Mouse (Mus musculus): ENCODE measurements around the gene Cyp4v3. TPM values are rescaled to one million over a fixed set of nuclear protein-coding genes. Genes with fewer than 3 reads are reported as not detected.

Cyp4v3 gene
- polyA plus RNA-seq, 1 experiment, result 5.6 TPM

DNA sequence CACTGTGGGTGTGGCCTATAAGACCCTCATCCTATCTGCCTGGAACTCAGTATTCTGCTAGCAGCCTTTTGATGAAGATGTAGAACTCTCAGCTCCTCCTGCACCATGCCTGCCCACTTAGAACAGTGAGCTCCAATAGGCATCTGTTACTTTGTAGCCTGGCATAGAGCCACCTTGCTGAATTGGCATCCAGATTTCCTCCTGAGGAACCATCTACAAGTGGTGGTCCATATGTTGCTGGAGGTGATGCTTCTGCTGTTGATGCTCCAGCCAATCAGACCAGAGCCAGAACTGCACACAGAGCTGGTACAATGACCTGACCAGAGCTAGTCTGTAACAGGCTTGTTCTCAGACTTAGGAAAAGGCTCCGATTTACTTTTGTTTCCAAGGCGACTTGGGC is 41.2 kb downstream of the Cyp4v3 start:
- no peak for TF ChIP-seq POLR2A (IDR thresholded peaks at IDR 0.05; ENCODE audit: extremely low read depth, insufficient read depth, low read length)
- TF ChIP-seq CTCF (IDR thresholded peaks at IDR 0.05; ENCODE audit: extremely low read depth, insufficient read depth, low read length), result no peak
- no peaks in the 10 kb centered on the region for H3K4me1 ChIP-seq (ENCODE audit: control insufficient read depth, insufficient read depth, low read length)
- H3K4me3 ChIP-seq (ENCODE audit: insufficient read depth, low read length), result no peak overlapping the region
- H3K27ac ChIP-seq (ENCODE audit: insufficient read depth, low read length), result no peak overlapping the region

DNA sequence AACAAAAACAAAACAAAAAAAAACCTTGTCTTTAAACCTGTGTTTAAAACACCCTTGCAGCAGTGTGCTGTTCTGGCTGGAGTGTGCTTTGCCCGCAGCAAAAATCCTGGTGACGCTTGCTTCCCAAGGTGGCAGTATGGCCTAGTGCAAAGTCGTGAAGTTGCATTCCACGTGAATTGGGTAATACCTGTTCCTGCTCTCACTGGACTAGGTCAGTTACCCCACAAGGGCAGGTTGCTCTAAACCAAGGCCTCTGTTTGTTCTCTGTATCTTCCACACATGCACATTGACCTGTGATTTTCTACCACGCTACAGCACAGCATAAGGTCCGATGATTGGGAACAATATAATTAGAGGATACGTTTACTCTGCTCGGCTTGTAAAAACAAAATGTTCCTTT is 51.4 kb downstream of the Cyp4v3 start:
- H3K27ac ChIP-seq (ENCODE audit: insufficient read depth, low read length), result no peak overlapping the region
- H3K4me3 ChIP-seq (ENCODE audit: insufficient read depth, low read length), result no peak overlapping the region
- no peak for TF ChIP-seq POLR2A (IDR thresholded peaks at IDR 0.05; ENCODE audit: extremely low read depth, insufficient read depth, low read length)
- no peak for TF ChIP-seq CTCF (IDR thresholded peaks at IDR 0.05; ENCODE audit: extremely low read depth, insufficient read depth, low read length)
- H3K4me1 ChIP-seq (ENCODE audit: control insufficient read depth, insufficient read depth, low read length), result no peaks in the 10 kb centered on the region

DNA sequence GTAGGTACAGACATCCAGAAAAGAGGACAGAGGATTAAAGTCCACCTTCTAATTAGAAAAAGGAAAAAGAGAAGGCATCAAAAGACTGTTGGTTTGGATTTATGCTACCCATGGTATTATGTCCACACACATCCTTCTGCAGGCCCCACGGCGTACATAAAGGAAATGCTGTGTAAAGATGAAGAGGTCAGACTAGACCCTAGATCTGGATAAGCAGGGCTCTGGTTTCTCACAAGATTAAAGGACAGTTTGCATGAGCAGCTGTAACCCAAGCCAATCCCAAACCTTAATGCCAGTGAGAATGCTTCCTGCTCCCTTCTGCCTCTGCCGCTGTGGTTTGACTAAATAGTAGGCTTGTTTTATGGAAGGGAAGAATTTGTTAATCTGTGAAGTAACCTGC is 55.6 kb downstream of the Cyp4v3 start:
- no peak overlapping the region for H3K4me3 ChIP-seq (ENCODE audit: insufficient read depth, low read length)
- TF ChIP-seq POLR2A (IDR thresholded peaks at IDR 0.05; ENCODE audit: extremely low read depth, insufficient read depth, low read length) (no peak), CTCF (IDR thresholded peaks at IDR 0.05; ENCODE audit: extremely low read depth, insufficient read depth, low read length) (no peak)
- no peak overlapping the region for H3K27ac ChIP-seq (ENCODE audit: insufficient read depth, low read length)
- H3K4me1 ChIP-seq (ENCODE audit: control insufficient read depth, insufficient read depth, low read length), result no peaks in the 10 kb centered on the region

DNA sequence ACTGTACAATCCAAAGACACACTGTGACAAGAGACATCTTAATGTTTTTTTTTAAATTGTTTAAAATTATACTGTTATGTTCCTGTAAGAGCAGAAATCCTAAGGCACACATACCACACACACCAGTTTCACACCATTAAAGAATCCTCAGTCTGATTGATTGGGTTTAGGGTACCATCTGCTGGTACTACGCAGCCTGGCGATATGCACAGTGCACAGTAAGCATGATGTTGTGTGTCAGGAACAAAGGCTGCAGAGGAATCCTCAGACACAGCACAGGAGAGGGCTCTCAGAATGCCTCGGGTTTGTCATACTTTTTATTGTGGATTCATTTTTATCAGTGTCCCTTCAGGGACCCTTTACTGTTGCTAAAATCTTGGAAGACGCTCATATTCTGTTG is 58.7 kb downstream of the Cyp4v3 start:
- H3K4me1 ChIP-seq (ENCODE audit: control insufficient read depth, insufficient read depth, low read length), result no peaks in the 10 kb centered on the region
- no peak overlapping the region for H3K27ac ChIP-seq (ENCODE audit: insufficient read depth, low read length)
- TF ChIP-seq POLR2A (IDR thresholded peaks at IDR 0.05; ENCODE audit: extremely low read depth, insufficient read depth, low read length), result no peak
- TF ChIP-seq CTCF (IDR thresholded peaks at IDR 0.05; ENCODE audit: extremely low read depth, insufficient read depth, low read length), result no peak
- no peak overlapping the region for H3K4me3 ChIP-seq (ENCODE audit: insufficient read depth, low read length)

DNA sequence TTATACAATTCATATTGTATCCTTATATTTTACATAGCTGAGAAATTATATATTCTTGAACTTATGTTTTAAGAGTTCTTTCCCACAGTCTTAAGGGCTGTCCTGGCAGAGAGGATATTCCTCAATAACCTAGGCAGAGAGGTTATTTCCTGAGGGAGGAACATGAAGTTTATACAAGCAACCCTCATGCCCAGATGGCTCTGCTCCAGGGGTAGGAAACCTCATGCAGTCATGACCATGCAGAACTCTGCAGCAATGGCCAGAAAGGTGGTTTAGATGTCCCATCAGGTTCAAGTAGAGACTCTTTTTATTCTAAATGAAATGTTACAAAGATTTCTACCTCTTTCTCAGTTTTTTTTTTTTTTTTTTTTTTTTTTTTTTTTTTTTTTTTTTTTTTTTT is 64.0 kb downstream of the Cyp4v3 start:
- Histone ChIP-seq H3K27ac (ENCODE audit: insufficient read depth, low read length) (no peak overlapping the region), H3K4me3 (ENCODE audit: insufficient read depth, low read length) (no peak overlapping the region), H3K4me1 (ENCODE audit: control insufficient read depth, insufficient read depth, low read length) (no peaks in the 10 kb centered on the region; the same call in 1 of the 2 replicates)
- TF ChIP-seq POLR2A (IDR thresholded peaks at IDR 0.05; ENCODE audit: extremely low read depth, insufficient read depth, low read length) (no peak), CTCF (IDR thresholded peaks at IDR 0.05; ENCODE audit: extremely low read depth, insufficient read depth, low read length) (no peak)

DNA sequence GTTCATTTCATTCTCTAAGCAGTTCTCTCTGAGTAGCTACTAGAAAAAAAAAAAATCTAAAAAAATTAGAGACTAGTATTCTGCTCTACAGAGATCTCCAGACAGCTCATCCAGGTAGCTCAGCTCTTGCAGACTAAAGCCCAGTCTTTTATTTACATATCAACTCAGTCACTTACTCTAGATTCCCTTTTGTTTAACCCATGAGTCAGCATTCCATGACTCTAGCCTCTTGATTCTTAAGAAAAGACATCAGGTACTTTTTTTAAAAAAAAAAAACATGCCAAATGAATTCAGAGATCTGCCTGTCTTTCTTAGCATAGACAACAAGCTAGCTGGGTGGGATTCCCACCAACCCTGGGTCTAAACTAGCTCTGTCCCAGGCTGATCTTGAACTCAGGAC is 64.5 kb downstream of the Cyp4v3 start:
- no peak overlapping the region for H3K27ac ChIP-seq (ENCODE audit: insufficient read depth, low read length)
- H3K4me3 ChIP-seq (ENCODE audit: insufficient read depth, low read length), result no peak overlapping the region
- H3K4me1 ChIP-seq (ENCODE audit: control insufficient read depth, insufficient read depth, low read length), result no peaks in the 10 kb centered on the region; the same call in 1 of the 2 replicates
- no peak for TF ChIP-seq POLR2A (IDR thresholded peaks at IDR 0.05; ENCODE audit: extremely low read depth, insufficient read depth, low read length)
- no peak for TF ChIP-seq CTCF (IDR thresholded peaks at IDR 0.05; ENCODE audit: extremely low read depth, insufficient read depth, low read length)

DNA sequence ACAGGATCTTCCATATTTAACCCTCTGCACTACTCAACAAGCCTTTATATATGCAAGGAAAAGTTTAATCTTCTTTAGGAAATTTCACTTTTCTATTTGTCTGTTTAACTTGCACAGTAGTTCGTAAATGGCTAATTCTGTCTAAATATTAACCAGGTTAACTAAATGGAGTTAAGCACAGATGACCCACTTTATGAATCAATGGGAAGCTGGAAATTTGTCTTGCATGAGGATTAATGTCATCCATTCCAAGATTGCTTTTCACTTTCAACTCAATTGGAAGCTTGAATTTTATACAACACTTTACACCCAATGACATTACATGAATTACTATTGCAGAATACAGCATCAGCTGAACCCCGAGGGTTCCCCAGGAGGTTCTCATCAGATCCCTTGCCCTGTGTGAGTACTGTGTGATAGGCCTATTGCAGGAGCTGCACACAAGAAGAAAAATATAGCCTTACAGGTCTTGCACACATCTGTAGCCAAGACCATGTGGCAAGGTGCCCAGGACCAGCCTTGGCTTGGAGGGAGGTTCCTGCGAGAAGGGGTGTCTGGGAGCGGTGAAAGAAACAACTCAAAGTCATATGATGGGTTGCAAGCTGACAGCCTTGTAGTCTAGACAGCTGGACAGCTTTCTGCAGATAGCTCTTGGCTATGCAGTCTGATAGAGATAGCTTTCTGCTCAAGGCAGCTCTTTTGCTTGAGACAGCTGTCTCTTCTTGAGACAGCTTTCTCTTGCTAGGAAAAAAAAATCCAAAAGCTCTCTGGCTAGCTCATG is 65.2 kb downstream of the Cyp4v3 start:
- TF ChIP-seq POLR2A (IDR thresholded peaks at IDR 0.05; ENCODE audit: extremely low read depth, insufficient read depth, low read length) (no peak), CTCF (IDR thresholded peaks at IDR 0.05; ENCODE audit: extremely low read depth, insufficient read depth, low read length) (no peak)
- H3K4me3 ChIP-seq (ENCODE audit: insufficient read depth, low read length), result no peak overlapping the region
- no peaks in the 10 kb centered on the region; the same call in 1 of the 2 replicates for H3K4me1 ChIP-seq (ENCODE audit: control insufficient read depth, insufficient read depth, low read length)
- no peak overlapping the region for H3K27ac ChIP-seq (ENCODE audit: insufficient read depth, low read length)

DNA sequence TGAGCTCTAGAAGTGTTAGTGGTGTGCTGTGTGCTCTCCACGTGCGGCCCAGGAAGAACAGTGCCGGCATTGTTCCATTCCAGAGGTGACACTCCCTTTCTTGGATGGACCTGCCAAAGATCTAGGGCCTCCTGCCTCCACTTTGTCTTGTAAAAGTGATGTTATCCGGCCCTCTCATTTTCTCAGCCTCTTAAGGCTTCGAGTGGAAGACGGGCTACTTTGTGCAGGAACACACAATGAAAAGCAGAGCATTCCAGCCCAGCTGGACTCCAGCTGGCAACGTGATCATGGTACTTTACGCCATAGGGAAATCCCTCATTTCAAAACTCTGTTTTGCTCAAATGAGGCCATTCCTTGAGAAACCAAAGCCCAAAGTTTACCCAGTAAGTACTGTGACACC is 66.0 kb downstream of the Cyp4v3 start:
- TF ChIP-seq CTCF (IDR thresholded peaks at IDR 0.05; ENCODE audit: extremely low read depth, insufficient read depth, low read length) (no peak), POLR2A (IDR thresholded peaks at IDR 0.05; ENCODE audit: extremely low read depth, insufficient read depth, low read length) (no peak)

DNA sequence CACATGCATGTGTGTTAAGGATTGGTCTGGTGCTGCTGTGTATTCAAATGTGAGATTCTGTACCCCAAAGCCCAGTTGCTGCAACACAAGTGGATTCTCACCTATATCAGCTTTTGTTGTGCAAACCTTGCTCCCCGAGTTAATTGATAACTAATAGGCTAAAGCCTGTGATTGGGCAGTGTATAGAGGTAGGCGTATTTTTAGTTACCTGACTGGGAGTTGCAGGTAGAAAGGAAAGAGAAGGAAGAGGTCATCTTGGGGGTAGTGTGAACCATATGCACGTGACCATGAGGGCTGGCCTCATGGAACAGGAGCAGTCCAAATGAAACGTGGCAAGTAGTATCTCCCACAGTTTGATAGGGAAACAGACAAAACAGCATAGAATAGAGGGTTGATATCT is 68.1 kb downstream of the Cyp4v3 start:
- no peak overlapping the region for H3K27ac ChIP-seq (ENCODE audit: insufficient read depth, low read length)
- no peak for TF ChIP-seq POLR2A (IDR thresholded peaks at IDR 0.05; ENCODE audit: extremely low read depth, insufficient read depth, low read length)
- no peak for TF ChIP-seq CTCF (IDR thresholded peaks at IDR 0.05; ENCODE audit: extremely low read depth, insufficient read depth, low read length)
- no peaks in the 10 kb centered on the region; the same call in 1 of the 2 replicates for H3K4me1 ChIP-seq (ENCODE audit: control insufficient read depth, insufficient read depth, low read length)
- no peak overlapping the region for H3K4me3 ChIP-seq (ENCODE audit: insufficient read depth, low read length)

More for the DNA sequence above, 66.0 kb downstream of the Cyp4v3 start:
- no peaks in the 10 kb centered on the region; the same call in 1 of the 2 replicates for H3K4me1 ChIP-seq (ENCODE audit: control insufficient read depth, insufficient read depth, low read length)
- H3K27ac ChIP-seq (ENCODE audit: insufficient read depth, low read length), result no peak overlapping the region
- no peak overlapping the region for H3K4me3 ChIP-seq (ENCODE audit: insufficient read depth, low read length)

DNA sequence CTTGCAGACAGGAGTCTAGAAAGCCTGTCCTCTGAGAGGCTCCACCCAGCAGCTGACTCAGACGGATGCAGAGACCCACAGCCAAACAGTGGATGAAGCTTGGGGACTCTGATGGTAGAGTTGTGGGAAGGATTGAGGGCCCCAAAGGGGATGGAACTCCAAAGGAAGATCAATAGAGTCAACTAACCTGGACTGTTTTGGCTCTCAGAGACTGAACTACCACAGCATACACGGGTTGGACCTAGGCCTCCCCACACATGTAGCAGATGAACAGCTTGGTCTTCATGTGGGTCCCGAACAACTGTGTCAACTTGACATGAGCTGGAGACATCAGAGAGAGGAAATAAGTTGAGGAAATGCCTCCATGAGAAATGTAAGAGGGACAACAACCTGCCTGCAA is 70.2 kb downstream of the Cyp4v3 start:
- no peaks in the 10 kb centered on the region; the same call in 1 of the 2 replicates for H3K4me1 ChIP-seq (ENCODE audit: control insufficient read depth, insufficient read depth, low read length)
- H3K27ac ChIP-seq (ENCODE audit: insufficient read depth, low read length), result no peak overlapping the region
- no peak for TF ChIP-seq POLR2A (IDR thresholded peaks at IDR 0.05; ENCODE audit: extremely low read depth, insufficient read depth, low read length)
- no peak for TF ChIP-seq CTCF (IDR thresholded peaks at IDR 0.05; ENCODE audit: extremely low read depth, insufficient read depth, low read length)
- no peak overlapping the region for H3K4me3 ChIP-seq (ENCODE audit: insufficient read depth, low read length)
